Mouse (Mus musculus) kidney, postnatal 0 days (tissue): ENCODE data around the gene Ralgps1. TPM values are rescaled to one million over a fixed set of nuclear protein-coding genes. Genes with fewer than 3 reads are reported as not detected.

Source experiments
- ATAC-seq: fragments of 200-750 bp; cut with Nextera tagmentation; replicated peaks from 2 replicates; pipeline ENCODE4 v1.8.0; 2017; ENCODE audit warnings: low read depth, moderate number of reproducible peaks, moderate TSS enrichment, moderate library complexity; ENCODE audit not compliant: low FRiP score
- DNase-seq: peaks from one replicate; pipeline ENCODE4 v3.0.0-alpha.2; 2016; ENCODE audit warnings: low spot score
- H3K27ac ChIP-seq: fragments of 300-500 bp; sonication (generic); 2 replicates; pipeline ENCODE4 v1.5.1; 2014; ENCODE audit warnings: mild to moderate bottlenecking
- H3K27me3 ChIP-seq: fragments of 300-500 bp; sonication (generic); 2 replicates; pipeline ENCODE4 v1.6.1; 2014; ENCODE audit warnings: low read length, mixed read lengths; ENCODE audit not compliant: insufficient read depth
- H3K36me3 ChIP-seq: fragments of 300-500 bp; sonication (generic); 2 replicates; pipeline ENCODE4 v1.6.1; 2014; ENCODE audit warnings: low read length, mixed read lengths; ENCODE audit not compliant: insufficient read depth
- H3K4me1 ChIP-seq: fragments of 300-500 bp; sonication (generic); replicated peaks from 2 replicates; pipeline ENCODE4 v1.6.1; 2014; ENCODE audit warnings: antibody characterized with exemption, low read length, mixed read lengths; ENCODE audit not compliant: insufficient read depth
- H3K4me2 ChIP-seq: fragments of 300-500 bp; sonication (generic); 2 replicates; pipeline ENCODE4 v1.6.1; 2014; ENCODE audit warnings: mild to moderate bottlenecking, low read length, moderate library complexity, mixed read lengths
- H3K4me3 ChIP-seq: fragments of 300-500 bp; sonication (generic); replicated peaks from 2 replicates; pipeline ENCODE4 v1.5.1; 2014; ENCODE audit warnings: low read depth, low read length
- H3K9ac ChIP-seq: fragments of 300-500 bp; sonication (generic); 2 replicates; pipeline ENCODE4 v1.6.1; 2014; ENCODE audit warnings: low read depth, low read length
- H3K9me3 ChIP-seq: fragments of 300-500 bp; sonication (generic); replicated peaks from 2 replicates; pipeline ENCODE4 v1.6.1; 2016; ENCODE audit warnings: low read length, inconsistent platforms, mixed read lengths
- CTCF ChIP-seq: IDR thresholded peaks from 2 replicates; pipeline ENCODE4 v1.5.1; 2016; ENCODE audit warnings: antibody characterized with exemption, low read depth, mild to moderate bottlenecking, moderate library complexity
- WGBS: fragments of 180-500 bp; shearing (Covaris S2); extraction: QIAGEN DNeasy Blood & Tissue Kit; methylation state at CpG from one replicate; pipeline ENCODE4 v1.1.7; 2014; 5-methylcytosine and 5-hydroxymethylcytosine counted together
- polyA plus RNA-seq: library from polyadenylated mRNA; unstranded; fragments of >200 nt; fragmentation: Nextera tagmentation; extraction: Ambion mirVana; gene quantifications from 2 replicates; pipeline ENCODE4 v1.2.1, GENCODE M21; 2015

The Ralgps1 gene
- polyA plus RNA-seq, 1 experiment from 2014 or later: 3.1 TPM

DNA sequence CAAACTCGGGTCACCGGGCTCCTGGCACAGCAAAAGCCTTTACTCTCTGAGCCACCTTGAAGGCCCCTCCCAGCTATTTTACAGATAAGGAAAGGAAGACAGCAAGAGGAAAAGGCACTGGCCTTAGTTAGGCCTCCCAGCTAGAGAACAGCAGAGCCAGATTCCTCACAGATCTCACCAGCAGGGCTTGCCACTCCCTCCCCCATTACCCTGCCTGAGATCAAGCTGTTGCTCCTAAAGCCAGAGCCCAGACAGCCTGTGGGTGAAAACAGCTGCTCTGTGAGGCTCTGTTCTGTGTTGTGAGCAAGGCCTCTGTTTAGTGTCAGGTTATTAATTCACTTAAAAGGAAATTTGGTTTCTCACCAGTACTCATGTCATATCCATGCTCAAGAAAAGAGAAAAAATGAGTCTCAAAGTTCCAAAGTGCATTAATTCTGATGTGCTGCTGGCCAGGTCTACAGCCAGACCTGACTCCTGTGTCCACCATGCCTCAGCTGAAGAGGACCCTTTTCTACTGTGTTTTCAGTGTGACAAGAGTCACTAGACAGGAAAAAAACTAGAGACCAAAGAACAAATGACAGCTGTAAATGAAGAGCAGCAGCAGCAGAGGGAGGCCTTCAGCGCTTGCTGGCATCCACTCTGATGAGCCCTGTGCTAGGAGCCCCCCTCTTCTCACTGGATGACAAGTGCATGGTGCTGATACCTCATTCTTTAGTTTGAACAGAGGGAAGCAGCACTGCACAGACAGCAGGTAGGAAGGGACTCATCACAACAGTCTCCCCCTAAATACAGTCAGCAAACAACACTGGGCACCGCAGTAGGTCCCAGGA is 55.8 kb downstream of the Ralgps1 start:
- Histone ChIP-seq H3K4me3 (no peak overlapping the region), H3K27ac (peak overlapping the region; percentile 16; the same call in 1 of the 2 replicates), H3K36me3 (no peaks in the 10 kb centered on the region), H3K4me2 (no peak overlapping the region), H3K4me1 (no peaks in the 10 kb centered on the region), H3K9me3 (no peaks in the 10 kb centered on the region), H3K27me3 (no peaks in the 10 kb centered on the region), H3K9ac (no peak overlapping the region)
- TF ChIP-seq CTCF: no peak
- DNase-seq (peak; percentile 36), ATAC-seq (no peak)
- WGBS: 81% methylated on average over 4 of the region's 4 CpGs

- Histone ChIP-seq H3K27ac (no peak overlapping the region), H3K4me3 (no peak overlapping the region), H3K9ac (no peak overlapping the region), H3K9me3 (no peaks in the 10 kb centered on the region), H3K4me2 (no peak overlapping the region), H3K36me3 (no peaks in the 10 kb centered on the region), H3K4me1 (no peaks in the 10 kb centered on the region), H3K27me3 (no peaks in the 10 kb centered on the region)
- WGBS: 84% methylated on average over 9 of the region's 9 CpGs
- ATAC-seq (no peak), DNase-seq (no peak)
- TF ChIP-seq CTCF: no peak
Observed at GRCm38 (mm10) chr2:33309426-33309825, 61.9 kb downstream of the Ralgps1 start.

GRCm38 (mm10) chr2:33306565-33306964 is 64.7 kb downstream of the Ralgps1 start:
- no peak for DNase-seq
- no peaks in the 10 kb centered on the region for H3K36me3 ChIP-seq
- H3K9ac ChIP-seq: no peak overlapping the region
- no peaks in the 10 kb centered on the region for H3K27me3 ChIP-seq
- no peak for TF ChIP-seq CTCF
- no peak overlapping the region for H3K27ac ChIP-seq
- H3K4me2 ChIP-seq: no peak overlapping the region
- no peak overlapping the region for H3K4me3 ChIP-seq
- WGBS: 75% methylated on average over 3 of the region's 3 CpGs
- no peak for ATAC-seq
- H3K9me3 ChIP-seq: no peaks in the 10 kb centered on the region
- H3K4me1 ChIP-seq: no peaks in the 10 kb centered on the region

DNA sequence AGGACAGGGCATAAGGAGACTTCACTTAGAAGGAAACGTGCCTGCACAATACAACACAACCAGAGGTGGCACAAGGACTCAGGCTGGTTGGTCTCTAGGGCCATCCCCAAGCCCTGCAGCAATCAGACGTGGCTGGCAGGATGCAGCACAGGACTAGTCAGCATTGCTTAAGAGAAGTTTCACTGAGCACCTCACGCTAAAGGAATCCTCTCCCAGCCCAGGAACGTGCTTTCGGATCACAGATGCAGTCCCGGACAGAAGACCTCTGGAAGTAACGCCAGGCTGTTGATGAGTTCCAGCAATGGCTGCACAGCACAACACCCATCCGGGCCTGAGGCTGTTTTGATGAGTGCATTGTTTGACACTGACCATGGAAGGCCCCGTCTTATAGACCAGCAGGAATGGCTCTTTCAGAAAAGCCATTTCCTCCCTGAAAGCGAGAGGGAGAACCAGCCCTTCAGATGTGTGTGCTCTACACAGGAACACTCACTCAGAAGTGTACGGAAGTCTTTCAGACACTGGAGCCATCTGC is 67.8 kb downstream of the Ralgps1 start:
- H3K36me3 ChIP-seq: no peaks in the 10 kb centered on the region
- DNase-seq (no peak), ATAC-seq (no peak)
- H3K4me2 ChIP-seq: no peak overlapping the region
- TF ChIP-seq CTCF: no peak
- H3K9me3 ChIP-seq: no peaks in the 10 kb centered on the region
- H3K4me1 ChIP-seq: no peaks in the 10 kb centered on the region
- H3K4me3 ChIP-seq: no peak overlapping the region
- H3K27ac ChIP-seq: no peak overlapping the region
- H3K27me3 ChIP-seq: no peaks in the 10 kb centered on the region
- WGBS: 69% methylated on average over 11 of the region's 11 CpGs
- H3K9ac ChIP-seq: no peak overlapping the region

DNA sequence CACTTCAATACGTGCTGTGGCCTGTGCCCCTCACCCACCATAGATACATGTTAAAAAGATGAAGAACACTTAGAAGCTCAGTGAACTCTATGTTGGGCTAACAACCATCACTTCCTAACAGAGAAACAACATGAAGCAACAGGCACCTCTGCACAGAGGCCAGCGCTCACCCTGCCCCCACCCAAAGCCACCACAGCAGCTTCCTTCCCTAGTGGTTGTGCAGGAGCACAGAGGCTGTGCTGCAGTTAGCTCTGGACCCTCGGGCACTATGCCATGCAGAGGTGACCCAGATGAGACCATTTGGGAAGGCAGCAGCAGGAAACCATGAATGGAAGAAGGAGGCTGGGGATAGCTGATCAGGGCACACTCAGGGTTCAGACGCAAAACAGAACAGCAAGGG is 68.5 kb downstream of the Ralgps1 start:
- no peaks in the 10 kb centered on the region for H3K36me3 ChIP-seq
- no peak for DNase-seq
- no peaks in the 10 kb centered on the region for H3K9me3 ChIP-seq
- ATAC-seq: no peak
- TF ChIP-seq CTCF: no peak
- H3K27me3 ChIP-seq: no peaks in the 10 kb centered on the region
- no peaks in the 10 kb centered on the region for H3K4me1 ChIP-seq
- WGBS: 73% methylated on average over 4 of the region's 4 CpGs
- H3K4me2 ChIP-seq: no peak overlapping the region
- no peak overlapping the region for H3K9ac ChIP-seq
- no peak overlapping the region for H3K4me3 ChIP-seq
- peak overlapping the region; percentile 19; the same call in 1 of the 2 replicates for H3K27ac ChIP-seq

GRCm38 (mm10) chr2:33302405-33302804 is 68.9 kb downstream of the Ralgps1 start:
- ATAC-seq (no peak), DNase-seq (peak; percentile 53)
- H3K27me3 ChIP-seq: no peaks in the 10 kb centered on the region
- H3K9me3 ChIP-seq: no peaks in the 10 kb centered on the region
- 75% methylated on average over 3 of the region's 3 CpGs for WGBS
- no peaks in the 10 kb centered on the region for H3K4me1 ChIP-seq
- no peak for TF ChIP-seq CTCF
- H3K4me2 ChIP-seq: no peak overlapping the region
- H3K9ac ChIP-seq: no peak overlapping the region
- H3K4me3 ChIP-seq: no peak overlapping the region
- H3K27ac ChIP-seq: no peak overlapping the region; the same call in 1 of the 2 replicates
- no peaks in the 10 kb centered on the region for H3K36me3 ChIP-seq
